Mouse (Mus musculus) intestine, embryonic 14.5 days (tissue): ENCODE measurements around the gene Spout1. TPM values are rescaled to one million over a fixed set of nuclear protein-coding genes. Genes with fewer than 3 reads are reported as not detected.
"Not testable (repeated sequence)": the region's sequence is repeated elsewhere in the genome, so short reads cannot be mapped to it uniquely, and the experiment has no call there.

Experiments used
- ATAC-seq: fragments of 200-750 bp; cut with Nextera tagmentation; replicated peaks from 2 replicates; pipeline ENCODE4 v1.8.0; 2017; ENCODE audit warnings: low read depth, moderate number of reproducible peaks, moderate TSS enrichment, moderate library complexity; ENCODE audit not compliant: low FRiP score, low TSS enrichment
- DNase-seq: peaks from one replicate; pipeline ENCODE4 v3.0.0-alpha.2; 2018; ENCODE audit warnings: low spot score
- H3K27ac ChIP-seq: fragments of 300-500 bp; sonication (generic); 2 replicates; pipeline ENCODE4 v1.5.1; 2014; ENCODE audit warnings: low read depth, mild to moderate bottlenecking, control low read depth
- H3K27me3 ChIP-seq: fragments of 300-500 bp; sonication (generic); replicated peaks from 2 replicates; pipeline ENCODE4 v1.6.1; 2014; ENCODE audit warnings: low read length, control low read depth; ENCODE audit not compliant: control insufficient read depth, insufficient read depth
- H3K36me3 ChIP-seq: fragments of 300-500 bp; sonication (generic); 2 replicates; pipeline ENCODE4 v1.6.1; 2014; ENCODE audit warnings: low read length, control low read depth; ENCODE audit not compliant: control insufficient read depth, insufficient read depth
- H3K4me1 ChIP-seq: fragments of 300-500 bp; sonication (generic); replicated peaks from 2 replicates; pipeline ENCODE4 v1.6.1; 2014; ENCODE audit warnings: low read length, control low read depth, mixed read lengths; ENCODE audit not compliant: control insufficient read depth, insufficient read depth
- H3K4me2 ChIP-seq: fragments of 300-500 bp; sonication (generic); 2 replicates; pipeline ENCODE4 v1.6.1; 2014; ENCODE audit warnings: low read length
- H3K4me3 ChIP-seq: fragments of 300-500 bp; sonication (generic); 2 replicates; pipeline ENCODE4 v1.5.1; 2014; ENCODE audit warnings: low read depth, low read length, control low read depth, mixed read lengths
- H3K9ac ChIP-seq: fragments of 300-500 bp; sonication (generic); 2 replicates; pipeline ENCODE4 v1.6.1; 2014; ENCODE audit warnings: mild to moderate bottlenecking, low read length
- H3K9me3 ChIP-seq: fragments of 300-500 bp; sonication (generic); 2 replicates; pipeline ENCODE4 v1.6.1; 2016; ENCODE audit warnings: low read length, control low read depth; ENCODE audit not compliant: control insufficient read depth
- WGBS: fragments of 180-500 bp; shearing (Covaris S2); extraction: QIAGEN DNeasy Blood & Tissue Kit; methylation state at CpG from one replicate; pipeline ENCODE4 v1.1.7; 2014; 5-methylcytosine and 5-hydroxymethylcytosine counted together
- polyA plus RNA-seq: library from polyadenylated mRNA; unstranded; fragments of >200 nt; fragmentation: Nextera tagmentation; extraction: Ambion mirVana; gene quantifications from 2 replicates; pipeline ENCODE4 v1.2.1, GENCODE M21; 2014

Gene Spout1
- polyA plus RNA-seq, 1 experiment from 2014 or later = 71.1 TPM

DNA sequence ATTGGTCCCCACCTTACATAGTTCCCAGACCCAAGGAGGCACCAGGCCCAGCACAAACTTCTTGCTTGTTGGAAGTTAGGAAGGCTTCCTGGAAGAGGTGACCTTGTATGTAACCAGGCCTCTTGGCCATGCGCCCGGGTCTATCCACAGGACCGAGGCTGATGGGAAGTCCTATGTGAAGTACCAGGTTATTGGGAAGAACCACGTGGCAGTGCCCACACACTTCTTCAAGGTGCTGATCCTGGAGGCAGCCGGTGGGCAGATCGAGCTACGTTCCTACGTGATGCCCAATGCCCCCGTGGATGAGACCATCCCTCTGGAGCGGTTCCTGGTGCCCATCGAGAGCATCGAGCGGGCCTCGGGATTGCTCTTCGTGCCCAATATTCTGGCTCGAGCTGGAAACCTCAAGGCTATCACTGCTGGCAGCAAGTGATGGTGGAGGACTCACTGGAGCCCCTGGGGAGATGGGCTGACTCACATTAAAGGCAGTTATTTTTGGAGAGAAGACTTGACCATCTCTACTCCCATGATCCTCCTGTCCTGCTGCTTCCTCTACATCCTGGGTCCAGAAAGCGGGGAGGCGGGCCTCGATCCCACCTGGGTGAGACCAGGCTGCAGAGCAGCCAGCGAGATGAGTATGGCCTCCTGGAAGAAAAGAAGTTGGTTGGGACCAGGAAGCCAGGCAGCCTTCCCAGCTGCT, 4.6 kb downstream of the Spout1 start:
- no peak overlapping the region for H3K9ac ChIP-seq
- H3K4me3 ChIP-seq = no peak overlapping the region
- H3K36me3 ChIP-seq = peaks cover 42% of the 10 kb centered on the region
- 0 out of 2 replicates have a peak, but pooled peaks cover 3% of the 10 kb centered on the region for H3K9me3 ChIP-seq
- DNase-seq (no peak), ATAC-seq (no peak)
- no peak overlapping the region for H3K4me2 ChIP-seq
- H3K27ac ChIP-seq = no peak overlapping the region
- WGBS = 95% methylated on average over 20 of the region's 20 CpGs
- H3K4me1 ChIP-seq = peaks cover 8% of the 10 kb centered on the region
- H3K27me3 ChIP-seq = no peaks in the 10 kb centered on the region

DNA sequence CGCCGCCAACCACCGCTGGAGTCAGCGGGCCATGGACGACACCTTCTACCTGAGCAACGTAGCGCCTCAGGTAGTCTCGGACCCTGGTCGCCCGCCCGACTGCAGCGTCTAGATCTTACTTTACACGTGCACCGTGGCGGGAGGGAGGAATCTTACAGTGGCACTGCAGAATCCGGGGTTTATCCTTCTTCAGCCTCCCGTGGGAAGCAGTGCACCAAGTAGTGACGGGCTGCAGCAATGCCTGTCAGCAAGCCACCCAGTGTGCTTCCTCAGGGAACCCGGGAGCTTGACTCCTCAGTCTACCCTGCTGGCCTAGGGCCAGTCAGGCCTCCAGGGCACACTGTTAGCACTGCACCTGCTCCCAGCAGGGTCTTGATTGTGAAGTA, 6.3 kb downstream of the Spout1 start:
- peak overlapping the region; percentile 54 for H3K4me3 ChIP-seq
- DNase-seq (no peak), ATAC-seq (peak; percentile 3; the same call in 1 of the 2 replicates)
- peak overlapping the region; percentile 59 for H3K9ac ChIP-seq
- peaks cover 42% of the 10 kb centered on the region for H3K36me3 ChIP-seq
- peak overlapping the region; percentile 81; the same call in 1 of the 2 replicates for H3K27ac ChIP-seq
- peak overlapping the region; percentile 78 for H3K4me2 ChIP-seq
- H3K4me1 ChIP-seq = no peaks in the 10 kb centered on the region; the same call in 1 of the 2 replicates
- H3K9me3 ChIP-seq = 0 out of 2 replicates have a peak, but pooled peaks cover 5% of the 10 kb centered on the region
- under 1% methylated on average over 19 of the region's 19 CpGs for WGBS
- no peaks in the 10 kb centered on the region for H3K27me3 ChIP-seq

DNA sequence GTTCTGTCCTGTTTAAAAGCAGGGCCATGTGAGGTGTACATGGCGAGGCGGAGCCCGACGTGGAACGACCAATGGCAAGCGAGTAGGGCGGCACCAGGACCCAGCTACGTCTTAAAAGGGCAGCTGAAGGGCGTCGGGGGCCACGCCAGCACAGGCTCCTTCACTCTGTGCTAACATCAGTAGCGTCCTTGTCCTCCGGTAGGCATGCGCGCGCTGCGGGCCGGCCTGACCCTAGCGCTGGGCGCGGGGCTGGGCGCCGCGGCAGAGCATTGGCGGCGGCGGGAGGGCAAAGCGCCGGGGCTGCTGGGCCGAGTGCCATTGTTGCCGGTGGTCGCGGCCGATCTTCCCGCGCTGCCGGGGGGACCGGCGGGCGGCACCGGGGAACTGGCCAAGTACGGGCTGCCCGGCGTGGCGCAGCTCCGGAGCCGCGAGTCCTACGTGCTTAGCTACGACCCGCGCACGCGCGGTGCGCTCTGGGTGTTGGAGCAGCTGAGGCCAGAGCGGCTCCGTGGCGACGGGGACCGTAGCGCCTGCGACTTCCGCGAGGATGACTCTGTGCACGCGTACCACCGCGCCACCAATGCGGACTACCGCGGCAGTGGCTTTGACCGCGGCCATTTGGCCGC, 6.8 kb downstream of the Spout1 start, which contains the start of gene Endog:
TSS of gene Endog (plus strand) at position 123 of the 626 bp plus-strand sequence.
- H3K9me3 ChIP-seq = 0 out of 2 replicates have a peak, but pooled peaks cover 10% of the 10 kb centered on the region
- H3K27ac ChIP-seq = peak within 1 kb of the TSS; percentile 81
- no peaks in the 10 kb centered on the region for H3K27me3 ChIP-seq
- H3K4me1 ChIP-seq = no peaks in the 10 kb centered on the region
- DNase-seq = peak; percentile 82
- H3K4me2 ChIP-seq = peak within 1 kb of the TSS; percentile 78
- H3K4me3 ChIP-seq = peak within 1 kb of the TSS; percentile 54
- H3K9ac ChIP-seq = peak within 1 kb of the TSS; percentile 59
- H3K36me3 ChIP-seq = peaks cover 41% of the 10 kb centered on the region
- WGBS = under 1% methylated on average over 75 of the region's 75 CpGs
- peak; percentile 92 for ATAC-seq

DNA sequence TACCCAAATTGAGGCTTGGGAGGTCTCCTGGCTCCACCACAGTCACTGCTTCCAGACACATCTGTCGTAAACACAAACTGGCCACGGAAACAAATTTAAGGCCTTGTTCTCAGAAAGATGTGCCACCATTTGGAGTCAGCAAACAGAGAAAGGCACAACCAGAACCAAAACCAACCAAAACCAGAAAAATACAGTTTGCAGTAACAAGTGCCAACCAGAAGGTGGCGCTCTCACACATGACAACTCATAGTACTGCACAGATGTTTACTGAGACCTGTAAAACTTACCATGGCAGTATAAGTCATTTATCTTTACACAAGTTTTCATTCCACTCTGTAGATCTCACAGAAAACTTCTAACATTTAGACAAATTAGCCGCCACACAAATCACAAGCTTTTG, 11.6 kb downstream of the Spout1 start:
- WGBS = 59% methylated on average over 4 of the region's 4 CpGs
- Histone ChIP-seq H3K4me2 (no peak overlapping the region), H3K27ac (no peak overlapping the region)

DNA sequence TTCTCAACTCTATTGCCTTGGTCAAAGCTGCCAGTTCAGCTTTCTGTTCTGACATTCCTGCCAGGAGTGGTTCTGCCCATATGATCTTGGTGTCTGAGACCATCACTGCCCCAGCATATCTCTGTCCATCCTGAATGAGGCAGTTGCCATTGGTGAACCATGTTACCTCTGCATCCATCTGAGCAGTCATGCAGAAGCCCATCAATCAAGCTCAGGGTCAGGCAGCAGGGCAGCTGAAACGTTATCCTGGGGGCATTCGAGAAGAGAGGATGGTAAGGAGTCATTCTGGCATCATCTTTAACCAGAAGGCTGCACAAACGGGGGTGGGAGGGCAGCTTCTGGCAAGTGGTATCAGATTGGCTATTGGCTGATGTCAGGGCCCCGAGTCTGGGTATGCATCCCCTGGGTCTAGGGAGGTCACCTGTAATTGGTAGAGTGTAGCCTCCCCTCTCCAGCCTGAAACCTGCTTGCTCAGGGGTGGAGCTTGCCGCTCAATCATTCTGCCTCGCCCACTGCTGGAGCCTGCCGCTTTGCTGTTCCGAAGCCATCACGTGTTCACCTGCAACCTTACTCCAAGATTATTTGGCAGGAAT, 13.8 kb downstream of the Spout1 start:
- ATAC-seq (no peak), DNase-seq (no peak)
- no peaks in the 10 kb centered on the region for H3K27me3 ChIP-seq

More for the DNA sequence above, 11.6 kb downstream of the Spout1 start:
- Histone ChIP-seq H3K9me3 (0 out of 2 replicates have a peak, but pooled peaks cover 9% of the 10 kb centered on the region), H3K4me3 (no peak overlapping the region), H3K4me1 (no peaks in the 10 kb centered on the region), H3K36me3 (no peaks in the 10 kb centered on the region), H3K27me3 (no peaks in the 10 kb centered on the region), H3K9ac (no peak overlapping the region)
- DNase-seq = no peak
- ATAC-seq = no peak

DNA sequence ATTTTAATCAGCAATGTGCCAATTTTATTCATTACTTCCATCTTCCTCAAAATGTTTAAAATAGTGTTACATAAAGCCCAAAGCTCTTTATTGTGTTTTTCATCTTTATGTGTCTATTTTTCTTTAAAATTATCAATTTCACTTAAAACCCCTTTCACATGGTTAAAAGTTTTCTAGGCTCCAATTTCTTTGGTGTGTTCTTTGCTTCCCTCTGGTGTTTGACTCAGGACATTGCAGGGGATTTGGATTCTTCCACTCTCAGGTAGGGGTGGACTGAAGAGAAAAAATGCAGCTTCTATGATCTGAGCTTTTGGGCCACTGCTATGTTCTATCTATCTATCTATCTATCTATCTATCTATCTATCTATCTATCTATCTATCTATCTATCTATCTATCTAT, 16.4 kb downstream of the Spout1 start:
- H3K4me2 ChIP-seq = no peak overlapping the region
- DNase-seq = no peak

More for the DNA sequence above, 13.8 kb downstream of the Spout1 start:
- 44% methylated on average over 9 of the region's 9 CpGs for WGBS
- H3K4me1 ChIP-seq = no peaks in the 10 kb centered on the region
- 0 out of 2 replicates have a peak, but pooled peaks cover 9% of the 10 kb centered on the region for H3K9me3 ChIP-seq
- no peaks in the 10 kb centered on the region for H3K36me3 ChIP-seq
- H3K9ac ChIP-seq = no peak overlapping the region
- no peak overlapping the region for H3K27ac ChIP-seq
- no peak overlapping the region for H3K4me3 ChIP-seq
- H3K4me2 ChIP-seq = no peak overlapping the region

DNA sequence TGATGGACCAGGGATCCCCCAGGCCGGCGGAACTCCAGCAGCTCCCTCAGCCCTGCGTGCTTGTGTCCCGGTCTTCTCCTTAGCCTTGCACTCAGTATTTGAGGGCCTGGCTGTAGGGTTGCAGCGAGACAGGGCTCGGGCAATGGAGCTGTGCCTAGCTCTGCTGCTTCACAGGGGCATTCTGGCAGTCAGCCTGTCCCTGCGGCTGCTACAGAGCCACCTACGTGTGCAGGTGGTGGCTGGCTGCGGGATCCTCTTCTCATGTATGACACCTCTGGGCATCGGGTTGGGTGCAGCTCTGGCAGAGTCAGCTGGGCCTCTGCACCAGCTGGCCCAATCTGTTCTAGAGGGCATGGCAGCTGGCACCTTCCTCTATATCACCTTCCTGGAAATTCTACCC, 18.4 kb downstream of the Spout1 start:
- not testable (repeated sequence) for H3K9ac ChIP-seq, H3K4me2 ChIP-seq, H3K27ac ChIP-seq, DNase-seq, H3K36me3 ChIP-seq, H3K9me3 ChIP-seq, H3K4me1 ChIP-seq, H3K27me3 ChIP-seq, ATAC-seq, H3K4me3 ChIP-seq
- 81% methylated on average over 7 of the region's 10 CpGs for WGBS

More for the DNA sequence above, 16.4 kb downstream of the Spout1 start:
- no peak for ATAC-seq
- Histone ChIP-seq H3K9ac (no peak overlapping the region), H3K4me1 (no peaks in the 10 kb centered on the region), H3K9me3 (0 out of 2 replicates have a peak, but pooled peaks cover 5% of the 10 kb centered on the region), H3K4me3 (no peak overlapping the region), H3K27ac (no peak overlapping the region), H3K27me3 (no peaks in the 10 kb centered on the region), H3K36me3 (no peaks in the 10 kb centered on the region)

DNA sequence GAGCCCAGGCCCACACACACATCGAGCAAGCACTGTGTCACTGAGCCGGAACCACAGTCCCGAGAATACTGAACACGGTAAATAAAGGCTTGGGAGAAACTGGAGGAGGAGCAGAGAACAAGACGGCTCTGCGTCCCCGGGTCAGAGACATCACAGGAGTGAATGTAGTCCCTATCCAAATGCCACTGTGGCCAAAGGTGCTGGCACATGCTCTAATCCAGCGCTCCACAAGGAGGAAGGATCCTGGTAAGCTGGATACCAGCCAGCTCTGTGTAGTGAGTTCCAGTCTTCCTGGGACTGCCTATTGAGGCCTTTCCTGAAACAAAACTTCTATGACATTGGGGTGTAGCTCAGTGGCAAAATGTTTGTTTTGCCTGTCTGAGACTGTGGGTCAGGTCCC, 25.6 kb downstream of the Spout1 start:
- no peaks in the 10 kb centered on the region for H3K9me3 ChIP-seq
- H3K9ac ChIP-seq = no peak overlapping the region
- H3K4me3 ChIP-seq = no peak overlapping the region
- no peaks in the 10 kb centered on the region for H3K4me1 ChIP-seq
- peaks cover 42% of the 10 kb centered on the region for H3K36me3 ChIP-seq
- DNase-seq (no peak), ATAC-seq (no peak)
- no peak overlapping the region for H3K4me2 ChIP-seq
- H3K27me3 ChIP-seq = no peaks in the 10 kb centered on the region
- no peak overlapping the region for H3K27ac ChIP-seq
- 72% methylated on average over 8 of the region's 8 CpGs for WGBS
